Mouse (Mus musculus) embryo, embryonic 10 days (tissue): Measurements from ENCODE around the gene Numbl.

Experiments
- DNase-seq: peaks from one replicate; pipeline ENCODE4 v3.0.0-alpha.2; 2015; ENCODE audit warnings: low spot score

The Numbl gene

GRCm38 (mm10) chr7:27325697-27326096 lies 67.5 kb downstream of the Numbl start:
- peak; percentile 84 for DNase-seq

GRCm38 (mm10) chr7:27326101-27326880 lies 68.1 kb downstream of the Numbl start:
- peak; percentile 18 for DNase-seq

- no peak for DNase-seq
These were observed 69.3 kb downstream of the Numbl start for GRCm38 (mm10) chr7:27327500-27327899.

- DNase-seq = no peak
These were observed 69.9 kb downstream of the Numbl start for GRCm38 (mm10) chr7:27328161-27328560.

- DNase-seq = no peak
These were observed 70.4 kb downstream of the Numbl start for GRCm38 (mm10) chr7:27328648-27329047.

GRCm38 (mm10) chr7:27329326-27329947 lies 71.2 kb downstream of the Numbl start:
- DNase-seq = peak; percentile 93

- no peak for DNase-seq
These were observed 71.7 kb downstream of the Numbl start for GRCm38 (mm10) chr7:27329981-27330380.

GRCm38 (mm10) chr7:27330709-27331540 lies 72.7 kb downstream of the Numbl start:
- peak; percentile 88 for DNase-seq

- no peak for DNase-seq
These were observed 73.3 kb downstream of the Numbl start for GRCm38 (mm10) chr7:27331541-27331851.
